Mouse (Mus musculus) right cerebral cortex, adult 18-20 months (tissue): ENCODE data around the gene Htra3.
A peak's percentile ranks its signal among the peaks of the same experiment; 100 is the strongest.

Source experiments
- DNase-seq: peaks from one replicate; pipeline ENCODE4 v3.0.0; 2022; ENCODE audit warnings: mixed read lengths

Gene Htra3

GRCm38 (mm10) chr5:35679256-35680155 is at the start of gene Htra3:
Gene Htra3 (minus strand): TSS chr5:35679782.
- no peak for DNase-seq

DNA sequence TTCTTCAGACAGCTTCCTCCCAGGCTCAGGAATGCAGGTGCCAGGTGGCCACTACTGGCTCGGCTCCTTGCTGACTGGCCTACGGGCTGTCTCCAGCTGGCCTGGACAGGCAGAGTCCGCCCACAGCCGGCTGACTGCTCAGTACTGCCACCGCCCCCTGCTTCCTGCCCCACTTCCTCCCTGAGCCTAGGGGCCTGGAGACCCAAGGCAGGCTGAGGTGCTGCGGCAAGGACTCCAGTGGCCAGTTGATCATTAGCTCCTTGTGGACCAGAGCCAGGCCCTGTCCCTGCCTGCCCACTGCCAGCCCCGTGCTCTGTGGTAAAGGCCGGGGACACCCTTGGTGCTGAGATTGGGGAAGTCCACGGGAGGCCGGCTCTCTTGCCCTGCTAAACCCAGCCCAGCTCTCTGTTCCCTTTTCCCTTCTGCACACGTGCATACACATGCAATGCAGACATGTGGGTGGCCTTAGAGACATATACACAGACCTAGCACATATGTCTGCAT is 49.4 kb upstream of the Htra3 start:
- peak; percentile 57 for DNase-seq

DNA sequence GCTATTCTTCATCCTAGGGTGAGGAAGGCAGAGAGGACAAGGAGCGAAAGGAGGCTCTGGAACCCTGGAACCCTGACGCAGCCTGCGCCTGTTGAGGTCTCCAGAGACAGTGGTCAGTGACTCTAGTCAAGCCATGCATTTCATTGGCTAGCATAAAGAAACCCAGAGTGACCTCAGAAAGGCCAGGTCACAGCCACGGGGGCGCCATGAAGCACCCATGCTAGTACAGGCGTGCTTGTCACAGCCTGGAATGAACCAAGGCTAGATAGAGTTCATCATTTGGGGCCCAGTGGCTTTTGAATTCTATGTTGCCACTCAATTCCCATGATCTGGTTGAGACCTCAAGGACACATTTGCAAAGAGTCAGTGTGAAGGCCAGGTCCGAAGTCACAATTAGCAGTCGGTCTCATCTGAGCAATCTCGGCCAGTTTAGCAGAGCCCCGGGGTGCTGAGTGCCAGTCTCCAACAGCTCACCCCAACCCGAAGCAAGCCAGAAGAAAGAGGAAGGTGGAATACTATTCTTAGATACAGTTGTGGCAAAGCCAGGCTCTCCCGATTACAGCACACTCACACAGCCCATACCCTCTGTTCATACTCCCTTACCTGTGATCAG is 48.9 kb upstream of the Htra3 start:
- no peak for DNase-seq

DNA sequence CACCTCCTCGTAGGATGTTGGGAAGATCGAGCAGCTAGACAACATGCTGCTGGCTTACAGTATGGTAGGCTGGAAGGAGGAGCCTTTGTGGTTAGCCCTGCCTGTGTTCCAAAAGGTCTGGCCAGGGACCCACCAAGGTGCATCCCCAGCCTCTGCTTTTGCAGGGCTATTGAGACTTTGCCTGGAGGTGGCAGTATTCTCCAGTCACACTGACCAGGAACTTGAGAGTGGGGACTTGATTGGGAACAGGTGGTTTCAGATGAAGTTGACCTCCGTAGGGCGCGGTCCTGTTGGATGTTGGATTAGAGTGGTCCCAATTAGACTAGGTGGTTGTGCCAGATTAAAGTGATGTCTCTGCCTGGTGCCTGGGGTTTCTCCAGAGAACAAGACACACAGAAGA is 47.9 kb upstream of the Htra3 start:
- no peak for DNase-seq

- DNase-seq: no peak
Observed at GRCm38 (mm10) chr5:35725840-35726239, 46.3 kb upstream of the Htra3 start.

DNA sequence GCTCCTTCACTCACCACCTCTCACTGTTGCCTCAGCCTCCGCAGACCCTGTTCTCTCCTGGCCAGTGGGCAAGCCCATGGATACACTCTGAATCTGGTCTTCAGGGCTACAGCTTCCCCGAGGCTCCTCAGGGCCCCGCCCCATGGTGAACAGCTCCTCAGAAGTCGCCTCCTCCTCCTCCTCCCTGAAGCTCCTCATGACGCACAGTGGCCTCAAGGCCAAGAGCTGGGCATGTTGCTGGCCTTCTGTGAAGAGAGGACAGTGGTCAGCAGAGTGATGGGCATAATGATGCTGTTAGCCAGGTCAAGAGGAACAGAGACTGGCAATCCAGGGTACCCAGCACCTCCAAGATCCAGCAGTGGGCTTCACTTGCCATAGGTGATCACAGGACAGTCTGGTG is 44.3 kb upstream of the Htra3 start:
- DNase-seq: no peak

DNA sequence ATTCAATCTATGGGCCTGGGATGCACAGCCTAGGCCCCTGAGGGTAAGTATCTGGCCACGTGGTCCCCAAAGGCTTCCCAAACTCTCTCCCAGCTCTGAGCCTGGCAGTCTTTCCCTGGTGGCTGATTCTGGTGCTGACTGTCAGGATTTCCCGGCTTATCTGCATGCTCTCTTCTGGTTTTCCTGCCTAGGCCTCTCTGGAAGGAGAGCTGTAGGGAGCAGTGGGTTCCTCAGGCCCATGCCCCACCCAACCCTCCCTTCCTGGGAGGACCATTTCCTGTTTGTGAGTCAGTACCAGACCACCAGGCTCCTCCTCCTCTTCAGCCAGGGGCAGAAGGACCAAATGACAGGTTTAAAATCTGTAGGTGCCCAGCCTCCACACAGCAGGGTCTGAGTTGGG is 43.1 kb upstream of the Htra3 start:
- no peak for DNase-seq

- DNase-seq: no peak
Observed at GRCm38 (mm10) chr5:35721933-35722332, 42.4 kb upstream of the Htra3 start.

DNA sequence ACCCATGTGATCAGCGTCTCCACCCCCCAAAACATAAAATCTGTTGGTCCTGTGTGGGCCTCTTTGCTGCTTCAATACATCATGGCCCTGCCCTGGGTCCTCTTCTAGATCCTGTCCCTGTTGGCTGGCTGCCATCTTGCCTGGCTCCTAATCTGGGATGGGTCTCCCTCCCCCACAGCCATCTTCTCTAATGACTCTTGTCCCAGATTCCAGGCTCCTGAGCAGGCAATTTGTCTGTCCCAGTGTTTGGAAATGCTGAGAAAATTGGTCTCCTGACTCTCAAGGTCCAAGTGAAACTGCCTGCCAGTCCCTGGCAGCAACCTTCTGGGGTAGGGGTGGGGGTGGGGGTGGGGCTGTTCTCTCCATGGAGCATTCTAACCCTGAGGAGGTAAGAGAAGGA is 40.3 kb upstream of the Htra3 start:
- no peak for DNase-seq

GRCm38 (mm10) chr5:35719343-35719742 is 39.8 kb upstream of the Htra3 start:
- no peak for DNase-seq

DNA sequence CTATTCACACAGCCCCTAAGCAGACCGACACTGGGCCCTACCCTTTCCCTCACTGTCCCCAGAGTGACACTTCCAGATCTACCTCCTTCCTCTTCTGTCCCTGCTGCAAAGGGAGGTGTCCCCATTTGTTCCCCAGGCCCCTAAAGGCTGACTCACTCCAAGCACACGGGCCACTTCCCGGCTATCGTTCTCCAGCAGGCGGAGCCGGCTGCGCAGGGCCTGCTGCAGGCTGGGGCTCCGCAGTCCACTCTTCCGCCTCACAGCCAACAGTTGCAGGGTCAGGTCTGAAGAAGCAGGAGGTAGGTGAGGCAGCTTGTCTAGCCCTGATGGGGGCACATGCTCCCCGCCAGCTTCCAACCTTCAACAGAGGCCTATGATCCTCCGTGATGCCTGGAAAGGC is 39.2 kb upstream of the Htra3 start:
- DNase-seq: no peak

DNA sequence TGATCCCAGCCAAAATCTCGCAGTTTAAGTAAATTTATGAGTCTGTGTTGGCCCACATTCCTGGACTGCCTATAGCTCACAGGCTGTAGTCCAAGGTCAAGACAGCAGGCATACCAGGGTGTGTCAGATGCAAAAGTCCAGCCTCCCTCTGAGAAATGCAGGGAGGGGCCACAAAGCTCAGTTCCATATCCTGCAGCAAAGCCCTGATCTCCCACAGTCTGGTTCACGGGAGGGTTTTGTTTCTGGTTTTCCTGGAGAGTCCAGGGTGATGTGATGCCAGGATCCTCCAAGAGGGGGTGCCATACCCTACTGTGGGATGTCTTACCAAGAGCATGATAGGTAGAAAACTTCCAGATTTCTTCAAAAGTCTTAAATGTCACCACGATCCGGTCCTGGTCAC is 38.4 kb upstream of the Htra3 start:
- peak; percentile 54 for DNase-seq

GRCm38 (mm10) chr5:35717455-35717854 is 37.9 kb upstream of the Htra3 start:
- DNase-seq: no peak

DNA sequence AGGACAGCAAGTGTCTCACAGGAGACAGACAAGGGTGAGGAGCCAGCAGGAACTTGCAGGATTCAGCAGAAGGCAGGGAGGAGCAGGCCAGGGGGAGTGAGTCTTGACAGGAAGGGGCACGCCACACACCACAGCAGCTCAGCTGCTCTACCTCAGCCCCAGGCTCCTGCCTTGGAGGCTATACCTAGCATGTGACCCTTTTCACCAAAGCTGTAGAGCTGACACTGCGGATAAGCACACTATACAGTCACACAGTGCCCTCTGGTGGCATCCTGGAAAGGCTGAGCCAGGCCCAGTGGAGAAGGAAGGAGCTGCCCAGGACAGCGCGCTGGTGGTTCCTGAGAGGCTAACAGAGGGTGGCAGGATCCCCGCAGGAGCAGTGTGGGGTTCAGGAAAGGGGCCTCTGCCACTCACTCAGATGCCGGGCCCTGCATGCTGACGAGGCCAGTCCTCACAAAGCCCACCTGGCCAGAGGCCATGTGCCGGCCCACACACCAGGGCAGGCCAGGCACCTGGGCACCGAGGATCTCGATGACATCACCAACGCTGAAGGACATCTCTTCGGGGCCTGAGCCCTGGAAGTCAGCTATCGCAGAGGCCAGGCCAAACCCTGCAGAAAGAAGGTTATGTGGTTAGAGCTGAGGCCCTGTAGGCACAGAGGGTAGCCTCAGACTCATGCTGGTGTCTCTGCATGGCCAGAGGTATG is 34.2 kb upstream of the Htra3 start:
- DNase-seq: peak; percentile 58

GRCm38 (mm10) chr5:35712517-35712916 is 32.9 kb upstream of the Htra3 start:
- DNase-seq: no peak

DNA sequence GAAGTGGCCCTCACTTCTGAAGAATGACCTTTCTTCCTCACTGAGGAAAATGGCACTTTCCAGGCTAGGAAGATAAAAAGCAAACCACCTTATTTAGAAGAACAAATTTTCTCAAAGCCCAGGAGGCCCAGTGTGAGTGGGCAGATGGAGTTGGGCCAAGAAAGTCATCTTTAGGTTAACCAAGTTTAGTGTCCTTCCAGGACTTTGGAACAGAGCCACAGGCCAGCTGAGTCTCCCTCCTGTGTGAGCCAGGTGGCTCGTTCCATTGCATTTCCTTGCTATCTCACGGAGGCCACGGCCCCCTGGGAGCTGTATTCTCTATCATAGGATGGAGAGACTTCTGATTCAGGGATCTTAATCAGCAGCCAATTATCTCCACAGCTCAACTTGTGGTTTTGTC is 31.3 kb upstream of the Htra3 start:
- DNase-seq: no peak

- no peak for DNase-seq
Observed at GRCm38 (mm10) chr5:35710481-35710880, 30.9 kb upstream of the Htra3 start.

DNA sequence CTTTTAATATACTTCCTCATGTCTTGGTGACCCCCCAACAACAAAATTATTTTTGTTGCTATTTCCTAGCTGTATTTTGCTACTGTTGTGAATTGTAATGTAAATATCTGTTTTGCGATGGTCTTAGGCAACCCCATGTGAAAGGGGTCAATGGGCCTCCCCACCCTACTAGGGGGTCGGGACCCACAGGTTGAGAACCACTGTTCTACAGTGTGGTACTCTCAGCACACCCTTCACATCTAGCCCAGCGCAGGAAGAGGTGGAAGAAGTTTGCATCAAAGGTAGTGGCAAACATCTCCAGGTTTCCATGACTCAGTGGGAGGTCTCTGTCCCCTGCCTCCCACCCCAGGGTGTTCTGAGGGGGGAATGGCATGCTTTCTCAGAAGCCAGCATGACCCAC is 25.8 kb upstream of the Htra3 start:
- DNase-seq: no peak

DNA sequence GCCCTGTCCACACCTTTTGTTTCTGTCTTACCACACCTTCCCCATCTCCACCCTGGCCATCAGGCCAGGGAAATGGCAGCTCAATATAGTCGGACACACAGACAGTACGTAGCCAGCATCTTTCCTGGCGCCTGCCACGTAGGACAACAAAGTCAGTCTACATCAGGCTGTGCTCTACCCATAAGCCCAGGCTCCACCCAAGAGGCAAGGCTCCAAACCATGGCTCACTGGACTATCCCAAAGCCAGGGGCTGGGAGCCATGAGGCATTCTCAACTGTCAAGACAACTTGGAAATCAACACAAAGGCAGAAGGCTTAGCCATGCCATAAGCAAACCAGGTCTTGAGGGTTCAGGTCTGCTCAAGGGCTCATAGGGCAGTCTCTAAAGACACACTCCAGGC is 24.2 kb upstream of the Htra3 start:
- DNase-seq: no peak

- DNase-seq: no peak
Observed at GRCm38 (mm10) chr5:35703183-35703582, 23.6 kb upstream of the Htra3 start.

GRCm38 (mm10) chr5:35702582-35703140 is 23.1 kb upstream of the Htra3 start:
- DNase-seq: no peak

DNA sequence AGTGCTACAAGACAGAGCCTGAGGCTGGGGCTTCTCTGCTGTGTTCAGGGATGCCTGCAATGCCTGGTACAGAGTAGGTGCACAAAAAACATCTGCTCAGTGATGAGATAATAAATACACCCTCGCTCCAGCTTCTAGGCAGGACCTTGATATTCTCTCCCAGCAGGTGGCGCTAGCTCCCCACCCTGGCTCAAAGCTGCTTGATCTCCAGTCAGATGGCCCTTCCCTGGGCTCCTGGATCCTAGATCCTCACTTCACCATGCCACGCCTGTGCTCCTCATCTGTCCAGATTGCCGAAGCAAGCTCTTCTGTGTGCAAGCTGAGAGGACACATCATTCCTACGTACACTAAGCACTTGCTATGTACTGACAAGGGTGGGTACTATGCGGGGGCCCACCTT is 21.5 kb upstream of the Htra3 start:
- peak; percentile 74 for DNase-seq

- DNase-seq: peak; percentile 23
Observed at GRCm38 (mm10) chr5:35695815-35696214, 16.2 kb upstream of the Htra3 start.
